Mouse (Mus musculus) hematopoietic stem cell, adult 5-6 weeks (primary cell): ENCODE results near the gene Tgif2lx2. TPM values are rescaled to one million over a fixed set of nuclear protein-coding genes. Genes with fewer than 3 reads are reported as not detected.
"Not testable (repeated sequence)": the region's sequence is repeated elsewhere in the genome, so short reads cannot be mapped to it uniquely, and the experiment has no call there.

Experiments
- ATAC-seq, 2 experiments: fragments of 125-278 bp in 1 of 2; replicated peaks in 1 of 2; 2 replicates each; pipeline ENCODE4 v1.8.0; 2016 to 2017; ENCODE audit warnings: inconsistent platforms in 2 of 2, mild to moderate bottlenecking in 2 of 2, moderate number of reproducible peaks in 2 of 2, low read depth in 1 of 2, moderate TSS enrichment in 1 of 2; ENCODE audit not compliant: low FRiP score in 2 of 2, poor library complexity in 2 of 2, severe bottlenecking in 2 of 2, insufficient read depth in 1 of 2, low TSS enrichment in 1 of 2
- total RNA-seq: library from RNA; stranded (forward); fragments of 172-1452, 232-1000 nt; gene quantifications from 2 replicates; pipeline ENCODE4 v1.2.3, GENCODE M21; 2017

Gene Tgif2lx2
- not detected in 2 replicates for total RNA-seq

DNA sequence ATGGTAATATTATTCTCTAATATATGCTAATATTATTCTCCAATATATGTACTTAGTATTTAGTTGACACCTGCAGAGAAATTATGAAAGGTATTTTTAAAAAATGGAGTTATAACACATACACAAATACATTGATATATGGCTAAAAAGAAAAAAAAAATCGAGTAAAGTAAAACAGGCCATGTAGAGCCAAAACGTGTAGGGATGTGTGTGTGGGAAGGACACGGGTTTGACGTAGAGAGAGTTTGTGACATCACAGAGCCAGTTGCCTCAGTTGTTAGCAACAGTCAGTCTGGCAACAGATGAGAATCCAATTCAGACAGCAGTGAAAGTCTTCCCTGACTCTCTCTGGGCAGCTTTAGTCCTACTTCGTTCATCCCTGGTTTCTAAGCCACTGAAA is at the start of gene Tgif2lx2:
Tgif2lx2 (plus strand) TSS at position 301 of the 400 bp plus-strand sequence.
- ATAC-seq, result not testable (repeated sequence)

Other genes starting within 250 kb of the Tgif2lx2 start
- gene Tgif2lx1, start 53.5 kb downstream of the Tgif2lx2 start, total RNA-seq, result not detected in 2 replicates